Mouse (Mus musculus): ENCODE results near the gene Rbmxl2.

The Rbmxl2 gene

DNA sequence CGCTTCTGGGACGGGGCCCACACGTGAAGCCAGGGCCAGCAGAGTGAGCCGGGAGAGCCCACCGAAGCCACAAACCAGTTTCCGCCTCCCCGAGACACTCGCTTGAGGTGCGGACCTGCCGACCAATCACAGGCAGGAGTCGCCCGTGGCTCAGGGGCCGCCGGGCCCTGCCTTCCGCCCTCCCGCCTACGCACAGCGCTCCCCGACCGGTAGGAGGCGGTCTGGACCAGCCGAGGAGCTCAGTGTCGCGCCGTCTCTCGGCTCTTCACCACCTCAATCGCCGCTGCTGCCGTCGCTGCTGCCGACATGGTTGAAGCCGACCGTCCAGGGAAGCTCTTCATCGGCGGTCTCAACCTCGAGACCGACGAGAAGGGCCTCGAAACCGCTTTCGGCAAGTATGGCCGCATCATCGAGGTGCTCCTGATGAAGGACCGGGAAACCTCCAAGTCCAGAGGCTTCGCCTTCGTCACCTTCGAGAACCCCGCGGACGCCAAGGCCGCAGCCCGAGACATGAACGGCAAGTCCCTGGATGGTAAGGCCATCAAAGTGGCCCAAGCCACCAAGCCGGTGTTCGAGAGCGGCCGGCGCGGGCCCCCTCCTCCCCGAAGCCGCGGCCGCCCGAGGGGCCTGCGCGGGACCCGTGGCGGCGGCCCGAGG lies at the start of gene Rbmxl2:
Gene Rbmxl2, plus strand, starts transcription at position 242 of the 657 bp plus-strand sequence.
- DNase-seq (ENCODE audit: extremely low spot score), result peak; percentile 24

DNA sequence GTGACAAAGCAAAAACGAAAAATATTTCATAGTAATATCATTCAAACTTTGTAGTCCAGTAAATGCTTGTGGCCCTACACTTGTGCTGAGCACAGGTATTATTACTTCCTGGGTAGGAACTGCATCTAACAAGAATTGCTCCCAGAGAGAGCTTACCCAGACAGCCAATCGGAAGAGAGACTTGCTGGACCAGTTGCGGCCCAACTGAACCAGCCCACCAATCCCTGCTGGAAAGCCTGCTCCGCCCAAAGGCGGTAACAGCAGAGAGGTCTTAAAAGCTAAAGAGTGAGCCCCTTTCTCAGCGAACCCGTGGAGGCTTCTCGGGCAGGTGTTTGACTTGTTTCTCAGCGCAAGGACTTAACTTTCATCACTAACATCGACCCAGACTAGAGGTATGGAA lies 42.6 kb upstream of the Rbmxl2 start, which contains the start of gene Nlrp14:
Gene Nlrp14, plus strand, starts transcription at position 301 of the 400 bp plus-strand sequence.
- DNase-seq (ENCODE audit: extremely low spot score), result no peak

- peak; percentile 1 for DNase-seq (ENCODE audit: extremely low spot score)
Observed at GRCm38 (mm10) chr7:107180406-107180805, 28.8 kb upstream of the Rbmxl2 start.

DNA sequence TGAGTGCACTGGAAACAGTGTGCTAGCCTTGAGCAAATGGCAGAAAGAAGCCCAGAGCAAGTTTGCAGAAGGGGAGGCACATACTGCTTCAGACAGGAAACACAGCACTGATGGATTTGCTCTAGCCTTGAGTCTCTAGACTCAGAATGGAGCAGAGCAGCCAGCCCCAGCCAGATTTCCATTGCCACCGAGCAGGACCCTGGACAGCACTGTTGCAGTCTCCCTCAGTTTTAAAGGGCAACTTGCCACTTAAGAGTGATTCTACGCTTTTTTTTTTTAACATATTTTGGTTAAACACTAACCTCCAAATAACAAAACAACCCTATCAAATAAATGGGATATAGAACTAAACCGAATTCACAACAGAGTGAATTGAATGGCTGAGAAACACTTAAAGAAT lies 7.4 kb upstream of the Rbmxl2 start:
- DNase-seq (ENCODE audit: extremely low spot score), result peak; percentile 2

DNA sequence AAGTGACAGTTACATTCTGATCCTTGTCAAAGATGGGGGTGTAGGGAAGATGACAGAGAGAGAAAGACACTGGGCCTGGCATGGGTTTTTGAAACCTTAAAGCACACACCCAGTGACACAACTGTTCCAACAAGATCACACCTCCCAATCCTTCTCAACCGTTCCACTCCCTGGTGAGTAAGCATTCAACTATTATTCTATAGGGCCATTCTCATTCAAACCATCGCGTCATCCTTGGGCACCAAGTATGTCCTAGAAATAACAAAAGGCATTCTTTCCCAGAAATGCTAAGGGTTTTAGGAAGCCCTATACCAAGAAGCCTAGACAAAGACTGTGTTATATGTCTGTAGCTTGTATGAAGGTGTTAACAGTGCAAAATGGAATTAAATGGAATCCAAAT lies 1.4 kb upstream of the Rbmxl2 start:
- no peak for DNase-seq (ENCODE audit: extremely low spot score)

- peak; percentile 9 for DNase-seq (ENCODE audit: extremely low spot score)
Observed at GRCm38 (mm10) chr7:107210126-107210576, 906 bp downstream of the Rbmxl2 start.

DNA sequence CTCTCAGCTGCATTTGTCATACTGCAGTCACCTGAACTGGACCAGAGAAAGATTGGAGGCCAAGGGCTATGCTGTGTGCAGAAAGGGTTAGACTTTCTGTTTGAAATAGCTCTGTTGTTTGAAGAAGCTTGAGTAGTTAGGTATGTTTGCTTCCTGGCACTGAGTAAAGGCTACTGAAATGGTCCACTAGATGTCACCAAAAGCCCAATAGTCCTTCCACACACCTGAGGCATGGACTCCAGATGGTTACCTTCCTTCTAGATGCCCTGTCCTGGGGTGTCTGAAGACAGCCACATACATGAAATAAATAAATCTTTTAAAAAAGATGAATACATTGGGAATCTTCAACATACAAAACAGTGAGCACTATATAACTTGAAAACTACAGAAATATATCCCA lies 6.5 kb downstream of the Rbmxl2 start:
- peak; percentile 17 for DNase-seq (ENCODE audit: extremely low spot score)

GRCm38 (mm10) chr7:107216845-107217244 lies 7.6 kb downstream of the Rbmxl2 start:
- DNase-seq (ENCODE audit: extremely low spot score), result no peak

- DNase-seq (ENCODE audit: extremely low spot score), result no peak
Observed at GRCm38 (mm10) chr7:107236854-107237253, 27.6 kb downstream of the Rbmxl2 start.

DNA sequence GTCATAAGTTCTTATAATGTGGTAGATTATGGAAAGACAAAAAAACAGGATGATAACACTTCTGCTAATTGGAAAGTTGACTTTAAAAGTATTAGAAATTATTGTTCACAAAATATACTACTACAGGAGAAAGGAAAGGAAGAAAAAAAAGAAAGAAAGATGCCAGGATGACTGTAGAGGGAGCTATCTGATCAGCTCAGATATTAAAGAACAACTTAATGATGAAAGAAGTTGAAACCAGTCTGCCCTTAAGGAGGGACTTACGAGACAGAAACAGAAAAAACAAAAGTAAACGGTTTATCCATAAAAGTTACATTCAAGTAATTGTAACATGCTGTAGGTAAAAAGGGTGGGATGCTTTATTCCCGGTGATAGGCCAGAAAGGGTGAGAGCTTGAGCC lies 28.3 kb downstream of the Rbmxl2 start:
- DNase-seq (ENCODE audit: extremely low spot score), result no peak

DNA sequence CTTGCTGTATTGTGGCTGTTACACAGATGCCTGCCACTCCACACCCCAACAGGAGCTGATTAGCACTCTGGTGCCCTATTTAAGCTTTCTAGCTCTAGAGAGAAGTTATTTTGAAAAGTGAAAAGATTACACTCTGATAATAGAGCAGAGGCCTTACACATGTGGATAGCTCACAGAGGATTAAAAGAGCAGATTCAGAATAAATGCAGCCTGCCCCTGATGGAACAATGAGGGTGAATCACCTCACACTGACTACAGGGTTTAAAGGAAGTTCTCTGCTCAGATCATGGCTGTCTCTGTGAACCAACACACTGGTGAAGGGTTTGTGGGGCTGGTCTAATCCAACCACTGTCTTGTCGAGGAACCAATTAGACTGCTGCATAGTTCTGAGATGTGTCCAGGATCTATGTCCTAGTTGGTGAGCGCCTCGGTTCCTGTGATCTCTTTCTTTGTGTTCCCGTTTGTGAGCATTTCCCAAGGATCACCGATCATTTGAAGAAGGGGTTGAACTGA lies 32.2 kb downstream of the Rbmxl2 start:
- DNase-seq (ENCODE audit: extremely low spot score), result no peak

DNA sequence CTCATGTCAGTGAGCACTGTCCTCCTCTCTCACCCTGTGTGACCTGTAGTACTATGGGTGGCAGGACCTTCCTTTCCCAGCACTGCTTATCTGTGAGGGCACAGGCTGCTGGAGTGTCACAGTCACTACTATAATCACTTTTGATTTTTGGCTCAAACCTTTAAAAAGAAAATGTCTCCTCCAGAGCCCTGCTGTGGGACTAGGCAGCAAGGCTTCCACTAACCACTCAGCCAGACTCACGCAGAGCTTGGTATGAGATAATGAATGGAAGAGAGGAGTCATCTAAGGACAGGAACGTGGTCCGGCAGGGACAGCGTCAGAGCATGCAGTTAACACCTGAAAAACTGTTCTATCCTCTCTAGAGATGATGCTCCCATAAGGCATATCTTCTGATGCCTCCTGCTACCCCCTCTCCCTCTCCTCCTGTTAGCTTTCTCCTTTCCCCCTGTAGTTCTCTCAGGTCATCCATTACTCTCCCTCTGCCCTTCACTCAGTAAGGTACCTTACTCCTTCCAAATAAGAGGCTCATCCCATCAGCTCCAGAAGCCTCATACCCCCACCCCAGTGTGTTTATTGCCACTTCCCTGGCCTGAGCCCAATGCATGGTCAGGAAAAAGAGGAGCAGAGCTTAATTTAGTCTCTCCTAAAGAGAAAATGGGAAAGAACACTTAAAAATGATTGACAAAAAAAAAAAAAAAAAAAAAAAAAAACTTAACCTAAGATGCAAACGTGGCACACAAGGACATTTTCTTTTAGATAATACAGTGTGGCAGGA lies 41.2 kb downstream of the Rbmxl2 start:
- no peak for DNase-seq (ENCODE audit: extremely low spot score)

GRCm38 (mm10) chr7:107253355-107253754 lies 44.1 kb downstream of the Rbmxl2 start:
- no peak for DNase-seq (ENCODE audit: extremely low spot score)

DNA sequence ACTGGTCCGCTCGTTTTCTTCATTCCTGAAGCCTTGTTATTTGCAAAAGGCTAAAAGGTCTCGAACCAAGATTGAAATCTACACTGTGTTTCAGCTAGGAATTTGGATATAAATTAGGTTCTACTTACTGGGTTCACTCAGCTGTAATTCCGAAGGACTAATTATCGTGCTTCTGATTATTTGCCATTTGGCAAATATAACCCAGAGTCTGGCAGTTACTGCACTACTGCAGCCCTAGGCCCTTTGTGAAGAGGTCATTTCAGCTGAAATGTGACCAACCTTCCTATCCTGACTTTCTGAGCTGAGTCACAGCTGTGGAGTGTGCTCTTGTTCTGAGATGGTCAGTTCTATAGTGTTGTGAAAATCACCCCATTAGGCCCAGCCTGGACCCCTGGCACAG lies 50.7 kb downstream of the Rbmxl2 start:
- DNase-seq (ENCODE audit: extremely low spot score), result no peak
